Mouse (Mus musculus) skeletal muscle tissue, adult 2 months (tissue): ENCODE results near the gene Tmc3.

Source experiments
- DNase-seq: peaks from one replicate; pipeline ENCODE4 v3.0.0-alpha.2; 2012; ENCODE audit warnings: low read depth, low spot score

The Tmc3 gene

DNA sequence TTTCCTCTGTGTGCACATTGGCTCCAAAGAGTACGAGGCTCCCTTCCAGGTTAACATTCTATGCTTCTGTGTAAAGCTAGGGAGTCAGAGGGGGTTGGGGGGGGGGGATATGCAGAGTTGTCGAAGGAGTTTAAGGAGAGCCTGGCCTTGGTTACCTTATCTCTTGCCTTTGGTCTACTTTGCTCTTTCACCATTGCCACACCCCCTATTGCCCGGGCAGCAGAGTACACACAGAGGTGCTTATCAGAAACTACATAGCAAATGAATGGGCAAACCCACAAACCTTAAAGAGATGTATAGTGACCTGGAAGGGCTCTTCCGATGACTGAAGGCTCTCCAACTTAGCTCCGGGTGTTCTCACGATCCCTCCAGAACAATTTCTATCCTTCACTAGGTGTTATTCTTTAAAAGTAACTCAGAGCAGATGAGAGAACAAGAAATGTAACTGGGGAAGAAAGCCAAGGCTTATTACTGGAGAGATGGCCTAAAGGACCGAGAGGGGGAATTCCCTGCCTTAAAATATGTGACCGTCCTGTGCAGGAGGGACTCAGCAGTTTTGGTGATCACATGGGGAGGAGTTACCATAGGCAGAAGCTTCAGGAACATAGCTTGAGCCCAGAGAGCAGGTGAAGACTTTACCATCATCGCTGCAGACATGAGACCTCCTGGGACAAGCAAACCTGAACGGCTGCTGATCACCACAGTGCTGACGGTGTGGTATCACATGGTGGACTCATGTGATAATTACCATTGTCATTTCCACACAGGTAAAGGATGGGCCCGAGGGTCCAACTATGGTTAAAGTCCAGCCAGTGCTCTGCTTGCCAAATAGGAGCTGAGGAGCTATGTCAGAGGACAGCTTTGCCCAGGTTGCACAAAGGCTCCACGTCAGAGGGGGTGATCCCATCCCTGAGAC is 14.5 kb downstream of the Tmc3 start:
- DNase-seq = no peak

DNA sequence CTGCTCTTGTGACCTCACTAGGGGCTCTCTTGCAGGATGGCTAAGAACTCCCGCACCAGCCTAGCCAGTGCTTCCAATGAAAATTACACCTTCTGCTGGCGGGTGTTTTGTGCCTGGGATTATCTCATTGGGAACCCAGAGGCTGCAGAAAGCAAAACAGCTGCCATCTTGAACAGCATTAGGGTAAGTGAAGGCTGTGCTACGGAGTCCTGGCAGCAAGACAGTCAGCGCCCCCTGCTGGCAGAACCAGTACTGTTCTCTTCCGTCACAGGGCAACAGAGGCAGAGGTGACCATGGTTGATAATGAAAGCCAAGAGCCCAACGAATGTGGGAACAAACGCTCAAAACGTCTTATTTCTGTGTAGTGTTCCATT is 15.2 kb downstream of the Tmc3 start:
- peak; percentile 38 for DNase-seq

DNA sequence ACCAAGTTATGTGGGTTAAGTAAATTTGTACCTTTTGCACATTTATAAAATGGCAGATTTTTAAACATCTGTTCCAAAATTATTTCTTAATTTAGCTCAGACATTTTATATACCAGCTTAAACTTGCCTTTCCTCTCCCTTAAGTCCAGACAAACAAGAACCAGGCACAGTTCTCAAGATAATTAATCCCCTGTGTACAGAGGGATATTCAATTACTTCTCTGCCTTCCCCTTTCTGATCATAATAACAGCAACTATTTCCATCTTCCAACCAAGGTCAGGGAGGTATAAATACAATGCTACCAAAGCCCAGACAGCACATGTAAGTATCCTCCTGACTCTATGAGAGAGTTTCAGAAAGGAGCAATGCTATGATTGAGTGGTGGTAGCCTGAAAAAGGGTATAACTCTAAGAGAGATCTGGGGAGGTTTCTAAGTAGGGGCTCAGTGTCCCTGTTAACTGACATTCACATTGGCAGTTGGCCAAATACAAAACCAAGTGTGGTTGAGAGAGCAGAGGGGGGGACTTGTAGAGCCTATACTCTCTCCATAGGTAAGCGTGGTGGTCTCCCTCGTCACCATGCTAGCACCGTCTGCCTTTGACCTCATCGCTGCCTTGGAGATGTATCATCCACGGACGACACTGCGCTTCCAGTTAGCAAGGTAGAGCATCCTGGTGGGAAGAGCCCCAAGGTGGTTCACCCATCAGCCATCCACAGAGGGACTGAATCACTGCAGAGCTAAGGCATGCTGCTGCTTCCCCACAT is 19.6 kb downstream of the Tmc3 start:
- DNase-seq = no peak

- DNase-seq = no peak
Observed at GRCm38 (mm10) chr7:83606796-83607195, 22.1 kb downstream of the Tmc3 start.

DNA sequence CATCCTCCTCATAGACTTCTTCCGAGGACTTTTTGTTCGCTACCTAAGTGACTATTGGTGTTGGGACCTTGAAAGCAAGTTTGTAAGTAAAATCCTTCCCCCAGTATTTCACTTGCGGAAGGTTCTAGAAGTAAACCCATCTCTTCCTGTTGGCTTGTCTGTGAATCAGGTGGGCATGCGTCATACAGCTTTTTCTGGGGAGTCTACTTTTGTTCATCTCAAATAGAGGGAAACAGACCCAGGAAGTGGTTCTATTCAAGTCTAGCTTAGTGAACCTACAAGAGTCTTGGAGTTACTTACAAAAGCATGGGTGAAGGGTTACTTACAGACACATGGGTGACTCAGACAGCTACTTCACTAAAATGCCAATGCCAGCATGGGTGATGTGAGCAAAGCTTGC is 25.2 kb downstream of the Tmc3 start:
- DNase-seq = no peak

DNA sequence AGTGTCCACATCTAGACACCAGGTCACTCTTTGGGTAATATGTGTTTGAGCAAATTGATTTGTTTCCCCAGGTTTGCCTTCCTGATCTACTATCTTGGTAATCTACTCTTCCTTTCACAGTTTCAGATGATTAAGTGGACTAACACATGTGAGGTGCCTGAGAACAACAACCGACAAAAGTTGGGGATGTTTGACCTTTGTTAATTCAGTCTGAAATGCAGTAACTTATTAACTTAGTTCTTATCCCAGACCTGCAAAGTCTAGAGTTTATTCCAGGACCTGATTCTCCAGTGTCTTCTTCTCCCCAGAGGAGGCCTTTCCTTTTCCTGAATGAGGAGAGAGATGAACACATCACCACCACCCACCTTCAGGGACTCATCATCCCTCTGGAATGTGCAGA is 27.2 kb downstream of the Tmc3 start:
- DNase-seq = no peak

DNA sequence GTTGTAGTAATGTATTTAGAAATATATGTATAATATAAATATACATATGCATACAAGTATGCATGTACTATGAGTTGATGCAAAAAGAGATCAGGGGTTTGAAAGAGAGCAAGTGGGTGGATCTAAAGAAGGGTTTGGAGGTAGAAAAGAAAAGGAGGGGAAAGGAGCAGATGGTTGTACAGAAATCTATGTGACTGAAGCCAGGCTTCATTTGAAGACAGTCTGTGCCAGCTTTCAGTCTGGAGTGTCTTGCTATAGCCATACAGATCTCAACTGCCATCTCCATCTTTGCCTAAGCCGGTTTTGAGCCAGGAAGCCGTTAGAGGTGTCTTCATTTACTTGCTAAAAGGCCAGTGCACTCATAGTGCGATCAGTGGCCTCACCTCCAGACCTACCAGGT is 30.5 kb downstream of the Tmc3 start:
- DNase-seq = no peak

- no peak for DNase-seq
Observed at GRCm38 (mm10) chr7:83615815-83616214, 31.1 kb downstream of the Tmc3 start.

DNA sequence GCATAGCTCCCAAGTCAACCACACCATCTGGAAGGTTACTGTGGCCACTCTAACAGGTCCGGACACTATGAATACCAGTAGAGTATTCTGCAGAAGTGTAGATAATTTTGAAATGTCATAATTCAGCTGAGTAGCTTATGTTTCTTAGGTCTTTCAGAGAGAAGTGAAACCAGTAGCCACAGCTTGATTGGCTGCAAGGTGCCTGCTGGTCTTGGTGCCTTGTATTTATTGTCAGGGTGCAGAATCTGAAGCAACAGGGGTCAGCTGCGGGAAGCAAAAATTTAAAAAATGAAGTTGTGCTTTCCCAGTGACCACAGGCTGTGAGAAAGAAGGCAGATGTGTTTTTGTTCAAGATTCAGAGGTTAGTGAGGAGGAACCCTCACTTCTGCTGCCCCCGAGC is 31.5 kb downstream of the Tmc3 start:
- peak; percentile 26 for DNase-seq

- DNase-seq = no peak
Observed at GRCm38 (mm10) chr7:83618709-83619108, 34.0 kb downstream of the Tmc3 start.

GRCm38 (mm10) chr7:83622582-83622981 is 37.9 kb downstream of the Tmc3 start:
- no peak for DNase-seq

DNA sequence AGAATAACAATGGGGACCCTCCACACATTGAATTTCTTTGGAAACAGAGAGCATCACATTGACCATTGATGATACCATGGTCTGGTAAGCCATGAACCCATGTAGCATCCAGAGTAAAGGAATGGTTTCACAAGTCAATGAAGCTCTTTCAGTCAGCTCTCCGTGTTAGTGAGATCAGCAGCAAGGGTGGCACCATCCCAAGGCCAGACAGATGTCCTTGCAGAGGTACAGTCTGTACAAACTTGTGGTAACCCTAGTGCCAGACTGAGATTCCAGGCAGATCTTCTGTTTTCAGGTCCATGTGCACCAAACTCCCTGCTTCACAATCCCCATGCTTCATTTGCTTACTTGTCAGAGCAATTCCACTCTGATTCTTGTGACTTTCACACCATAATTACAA is 39.3 kb downstream of the Tmc3 start:
- DNase-seq = no peak

DNA sequence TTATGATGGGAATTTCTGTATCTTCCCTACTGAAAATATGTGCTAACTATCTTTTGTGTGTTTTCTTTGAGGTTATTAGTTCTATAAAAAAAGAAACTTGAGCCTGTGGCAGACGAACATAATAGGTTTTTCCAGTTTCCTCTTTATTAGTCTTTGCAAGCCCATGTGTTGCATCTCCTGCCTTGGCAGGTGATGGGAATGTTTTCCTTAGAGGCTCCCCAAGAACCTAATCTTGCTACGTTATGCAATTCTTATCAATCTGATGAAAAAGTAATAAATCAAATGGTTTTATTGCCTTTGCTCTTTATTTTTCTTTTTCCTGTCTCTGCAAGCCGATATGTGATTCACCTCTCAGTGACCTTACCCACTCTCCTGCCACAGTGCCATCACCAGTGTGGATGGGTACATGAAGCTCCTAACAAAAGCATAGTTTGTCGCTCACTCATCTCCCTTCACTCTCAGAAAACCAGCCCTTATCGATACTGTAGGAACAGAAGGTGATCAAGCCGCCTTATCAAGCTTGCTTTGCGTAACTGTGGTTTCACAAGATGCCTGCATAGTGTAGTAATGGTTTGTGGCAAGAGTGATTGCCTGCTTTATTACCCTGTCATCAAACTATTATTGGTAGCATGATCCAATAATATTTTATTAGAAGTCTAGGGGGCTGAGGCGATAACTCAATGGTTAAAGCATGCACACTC is 42.0 kb downstream of the Tmc3 start:
- no peak for DNase-seq

DNA sequence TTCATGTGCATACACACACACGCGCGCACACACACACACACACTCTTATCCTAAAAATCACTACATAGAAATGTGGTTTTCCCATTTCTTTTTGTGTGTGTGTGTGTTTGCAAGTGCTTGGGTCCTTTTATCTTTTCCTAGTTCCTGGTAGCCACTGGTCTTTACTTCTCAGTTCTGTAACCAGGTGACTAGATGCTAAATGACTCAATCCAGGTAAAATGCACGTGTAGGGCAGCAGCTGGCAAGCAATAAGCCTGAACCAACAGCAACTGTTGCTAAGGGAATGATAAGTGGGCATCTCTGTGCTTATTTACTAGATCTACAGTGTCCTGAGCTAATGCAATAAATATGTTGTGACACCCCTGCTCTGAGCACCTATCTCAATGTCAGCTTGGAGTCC is 42.6 kb downstream of the Tmc3 start:
- no peak for DNase-seq

GRCm38 (mm10) chr7:83631073-83631827 is 46.5 kb downstream of the Tmc3 start:
- DNase-seq = no peak

- peak; percentile 89 for DNase-seq
Observed at GRCm38 (mm10) chr7:83631828-83632681, 47.3 kb downstream of the Tmc3 start, which contains the start of gene Stard5. TSS of gene Stard5 (plus strand) at chr7:83631959.

GRCm38 (mm10) chr7:83632682-83633120 is 48.0 kb downstream of the Tmc3 start:
- no peak for DNase-seq

GRCm38 (mm10) chr7:83633856-83634255 is 49.1 kb downstream of the Tmc3 start:
- DNase-seq = no peak

DNA sequence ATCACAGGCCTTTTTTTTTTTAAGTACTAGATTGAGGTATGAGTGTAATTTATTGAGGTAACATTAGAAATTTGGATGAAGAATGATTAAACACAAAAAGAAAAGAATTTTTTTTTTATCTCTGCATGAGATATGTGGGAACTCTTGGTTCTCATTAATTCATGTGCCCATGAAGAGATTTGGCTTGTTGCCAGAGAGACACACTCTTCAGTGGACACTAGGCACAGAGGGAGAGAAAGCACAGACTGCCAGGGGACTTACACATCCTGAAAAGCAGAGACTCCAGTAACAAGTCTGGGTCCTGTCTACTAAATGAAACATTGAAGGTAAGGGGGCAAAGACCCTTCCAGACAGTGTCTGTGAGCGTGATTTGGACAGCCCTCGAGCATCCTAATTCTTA is 51.0 kb downstream of the Tmc3 start:
- no peak for DNase-seq

DNA sequence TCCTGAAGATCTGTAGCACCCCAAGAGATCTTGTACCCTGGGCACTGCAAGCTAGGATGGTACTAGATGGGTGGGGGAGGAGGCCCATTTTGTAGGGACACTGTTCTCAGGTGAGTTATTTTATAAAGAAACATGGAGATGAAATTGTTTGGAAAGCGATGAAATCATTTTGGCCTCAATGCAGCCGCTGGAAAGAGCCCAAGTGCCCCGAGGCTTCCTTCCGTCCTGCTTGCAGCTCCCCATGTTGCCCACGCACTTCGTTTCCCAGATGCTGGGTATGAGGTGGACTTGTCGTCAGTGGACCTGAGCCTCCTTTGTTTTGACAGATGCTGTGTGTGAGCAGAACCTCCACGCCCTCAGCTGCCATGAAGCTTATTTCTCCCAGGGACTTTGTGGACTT is 51.7 kb downstream of the Tmc3 start:
- no peak for DNase-seq
